In genomic region chr4:112256022-112256421, GRCm38 (mm10) we compare ENCODE assay signal across 28 mouse cellular contexts. TPM values are rescaled to one million over a fixed set of nuclear protein-coding genes. Genes with fewer than 3 reads are reported as not detected.
A peak's percentile ranks its signal among the peaks of the same experiment; 100 is the strongest.
DNase-seq lines count a peak whose midpoint lies in the region; ATAC-seq and TF ChIP-seq lines count a peak whose summit lies in the region.
"Had no signal": no experiment of that assay in that cellular context is flagged by ENCODE, and none has a peak within 500 bp of the region (broad histone marks: within the 10 kb centered on the region; RNA-seq: fewer than 3 reads in every experiment).

No protein-coding gene starts in this region.

- no peak for TF ChIP-seq POLR2A in liver, adult 2 months (IDR thresholded peaks at IDR 0.05; ENCODE audit: extremely low read depth, insufficient read depth, low read length)

- no peaks in the 10 kb centered on the region for H3K4me1 ChIP-seq in liver, adult 2 months (ENCODE audit: control insufficient read depth, insufficient read depth, low read length)
- H3K4me1 ChIP-seq: embryonic facial prominence, embryonic 13.5 days; embryonic facial prominence, embryonic 15.5 days; forebrain, embryonic 13.5 days; forebrain, embryonic 15.5 days had no signal

- no peak overlapping the region for H3K9ac ChIP-seq in liver, adult 2 months (ENCODE audit: low read depth, low read length)
- H3K9ac ChIP-seq: embryonic facial prominence, embryonic 13.5 days; embryonic facial prominence, embryonic 15.5 days; forebrain, embryonic 13.5 days; forebrain, embryonic 15.5 days; forebrain, postnatal 0 days had no signal

- 67% methylated on average over 5 of the region's 5 CpGs for WGBS in liver, adult 2 months

- H3K4me3 ChIP-seq in liver, adult 2 months (ENCODE audit: insufficient read depth, low read depth, low read length): no peak overlapping the region
- H3K4me3 ChIP-seq: embryonic facial prominence, embryonic 13.5 days; embryonic facial prominence, embryonic 15.5 days; erythroblast, embryonic 14.5 days; forebrain, embryonic 13.5 days; forebrain, embryonic 15.5 days had no signal

- H3K27ac ChIP-seq in liver, adult 2 months (replicated peaks; ENCODE audit: insufficient read depth, low read depth, low read length): no peak overlapping the region
- H3K27ac ChIP-seq: embryonic facial prominence, embryonic 13.5 days; embryonic facial prominence, embryonic 15.5 days; forebrain, embryonic 13.5 days; forebrain, embryonic 15.5 days had no signal

- H3K27me3 ChIP-seq in liver, adult 2 months (ENCODE audit: control insufficient read depth, insufficient read depth, low read length): no peaks in the 10 kb centered on the region
- H3K27me3 ChIP-seq: embryonic facial prominence, embryonic 13.5 days; embryonic facial prominence, embryonic 15.5 days; forebrain, embryonic 13.5 days; forebrain, embryonic 15.5 days had no signal

- H3K79me2 ChIP-seq in liver, adult 2 months (ENCODE audit: control insufficient read depth, insufficient read depth, low read length): no peaks in the 10 kb centered on the region

- DNase-seq in liver, adult 2 months (ENCODE audit: extremely low read depth, low read depth, low spot score): peak; percentile 4
- DNase-seq in liver: no peak
- DNase-seq in urinary bladder, postnatal 25 days (ENCODE audit: low spot score): no peak
- DNase-seq in adrenal gland, adult 8-10 months: no peak
- DNase-seq in adrenal gland, postnatal 25 days: no peak
- DNase-seq: adrenal gland, adult 2 months; adrenal gland, postnatal 14 days; cerebellum, adult 11-12 months; cerebellum, adult 2 months; cerebellum, adult 9-10 months; cerebellum, postnatal 10 days; cerebellum, postnatal 25 days; embryo, embryonic 11 days; forebrain, postnatal 0 days had no signal

- ATAC-seq in granulocyte monocyte progenitor cell, adult 5-6 weeks (replicated peaks; ENCODE audit: poor library complexity, severe bottlenecking): peak; percentile 88
- peak; percentile 97 for ATAC-seq in megakaryocyte, adult 5-6 weeks (ENCODE audit: poor library complexity, severe bottlenecking)
- ATAC-seq in monocyte, adult 5-6 weeks (replicated peaks; ENCODE audit: insufficient number of reproducible peaks, low FRiP score, low TSS enrichment, poor library complexity, severe bottlenecking): peak; percentile 79
- ATAC-seq: forebrain, embryonic 13.5 days; forebrain, embryonic 15.5 days; forebrain, postnatal 0 days had no signal

- no peak for TF ChIP-seq CTCF in liver, adult 2 months (IDR thresholded peaks at IDR 0.05; ENCODE audit: low read depth, low read length)

- H3K36me3 ChIP-seq in liver, adult 2 months (ENCODE audit: control insufficient read depth, insufficient read depth, low read length): no peaks in the 10 kb centered on the region
- H3K36me3 ChIP-seq: embryonic facial prominence, embryonic 13.5 days; embryonic facial prominence, embryonic 15.5 days; forebrain, embryonic 15.5 days had no signal

RNA-seq across cellular contexts. Expression of gene Skint3, which starts 24.0 kb away (rescaled TPM):
- 0.07 and 0.09 TPM in 2 replicates for total RNA-seq in liver, adult 2 months (2014; rRNA removed)
- polyA plus RNA-seq in liver, adult 2 months (2012; rRNA removed): not detected in 2 replicates
- not detected in 2 replicates for total RNA-seq in granulocyte monocyte progenitor cell, adult 5-6 weeks (2014; fragmentation: Nextera tagmentation)
- total RNA-seq in granulocyte monocyte progenitor cell, adult 5-6 weeks (2017): not detected in 2 replicates
- 10.9 and 12.4 TPM in 2 replicates for total RNA-seq in megakaryocyte, adult 5-6 weeks (2015)
- total RNA-seq in megakaryocyte, adult 5-6 weeks (2017): 19.6 and 20.1 TPM in 2 replicates
- total RNA-seq in monocyte, adult 5-6 weeks (2017): 99.2 to 194 TPM (median 185 TPM) in 3 replicates
- under 1 TPM in 3 of 4 experiments, not detected in 1; 0.09 to 0.22 (median 0.22) TPM for total RNA-seq in adrenal gland, adult 8-10 months (2022)
- not detected in 2 replicates for total RNA-seq in adrenal gland, postnatal 25 days (2021)
- total RNA-seq: adrenal gland, postnatal 14 days; adrenal gland, postnatal 4 days; ES-E14; forebrain, postnatal 0 days; MEL had no signal
- polyA plus RNA-seq: adrenal gland, adult 2 months; C2C12; cerebellum, adult 2 months; embryonic facial prominence, embryonic 11.5 days; embryonic facial prominence, embryonic 13.5 days; embryonic facial prominence, embryonic 15.5 days; erythroblast, embryonic 14.5 days; forebrain, embryonic 11.5 days; forebrain, embryonic 13.5 days; forebrain, embryonic 15.5 days; forebrain, postnatal 0 days had no signal

Comparison
In these comparisons a context has a peak if more than half of its experiments do, and no peak if none do; other contexts are left out.
1. RNA of gene Skint3, which starts 24.0 kb away (total RNA-seq): 99.2 to 194 TPM in monocyte, adult 5-6 weeks and 10.9 to 20.1 TPM in megakaryocyte, adult 5-6 weeks; 0.09 to 0.22 TPM in adrenal gland, adult 8-10 months, 0.07 to 0.09 TPM in liver, adult 2 months, not detected in granulocyte monocyte progenitor cell, adult 5-6 weeks and not detected in adrenal gland, postnatal 25 days; every median in the first group is over 4 times any median in the second.
2. Peak in every context shown above with its lines, with median percentiles within 50 percentile points of each other: ATAC-seq.